ENCODE assay signal across 24 mouse cellular contexts in genomic region chr4:137292625-137293024, GRCm38 (mm10). TPM values are rescaled to one million over a fixed set of nuclear protein-coding genes. Genes with fewer than 3 reads are reported as not detected.
DNase-seq lines count a peak whose midpoint lies in the region; ATAC-seq and TF ChIP-seq lines count a peak whose summit lies in the region.
"Had no signal": no experiment of that assay in that cellular context is flagged by ENCODE, and none has a peak within 500 bp of the region (broad histone marks: within the 10 kb centered on the region; RNA-seq: fewer than 3 reads in every experiment).

No protein-coding gene starts in this region.

- intact Hi-C loops in gastrocnemius, adult 2 months (cut with DNase I), result no loop called here
- intact Hi-C loops in gastrocnemius, postnatal 14 days (cut with DNase I; ENCODE audit: low total_unique reads), result loop anchor here (5.0 kb wide), 1 partner anchor 130 kb away; no protein-coding TSS in a partner anchor

- no peak for TF ChIP-seq CTCF in gastrocnemius, adult 2 months (IDR thresholded peaks at IDR 0.05)

- H3K36me3 ChIP-seq in heart, embryonic 11.5 days (ENCODE audit: control insufficient read depth, insufficient read depth, low read length), result no peaks in the 10 kb centered on the region
- peaks cover 4% of the 10 kb centered on the region for H3K36me3 ChIP-seq in hindbrain, embryonic 13.5 days
- H3K36me3 ChIP-seq: embryonic facial prominence, embryonic 15.5 days; forebrain, embryonic 10.5 days; heart, embryonic 13.5 days; hindbrain, embryonic 12.5 days had no signal

- 76% methylated on average over 7 of the region's 7 CpGs for WGBS in heart, embryonic 11.5 days (ENCODE audit: insufficient replicate concordance)
- 87% methylated on average over 7 of the region's 7 CpGs for WGBS in hindbrain, embryonic 13.5 days

- no peak overlapping the region for H3K4me2 ChIP-seq in heart, embryonic 11.5 days
- no peak overlapping the region for H3K4me2 ChIP-seq in hindbrain, embryonic 13.5 days
- H3K4me2 ChIP-seq: embryonic facial prominence, embryonic 15.5 days; heart, embryonic 13.5 days; hindbrain, embryonic 12.5 days had no signal

- H3K4me1 ChIP-seq in heart, embryonic 11.5 days (ENCODE audit: control insufficient read depth, insufficient read depth, low read length), result no peaks in the 10 kb centered on the region
- H3K4me1 ChIP-seq in hindbrain, embryonic 13.5 days (replicated peaks), result no peaks in the 10 kb centered on the region
- H3K4me1 ChIP-seq: heart, embryonic 13.5 days had no signal

- H3K27ac ChIP-seq in heart, embryonic 11.5 days (ENCODE audit: low read depth, low read length), result no peak overlapping the region
- no peak overlapping the region for H3K27ac ChIP-seq in gastrocnemius, adult 2 months
- H3K27ac ChIP-seq in hindbrain, embryonic 13.5 days, result no peak overlapping the region
- H3K27ac ChIP-seq: embryonic facial prominence, embryonic 15.5 days; forebrain, embryonic 10.5 days; heart, embryonic 13.5 days; hindbrain, embryonic 12.5 days had no signal

- H3K4me3 ChIP-seq in heart, embryonic 11.5 days (ENCODE audit: low read depth, low read length), result no peak overlapping the region
- H3K4me3 ChIP-seq in gastrocnemius, adult 2 months, result no peak overlapping the region
- no peak overlapping the region for H3K4me3 ChIP-seq in hindbrain, embryonic 13.5 days
- H3K4me3 ChIP-seq: embryonic facial prominence, embryonic 15.5 days; erythroblast, embryonic 14.5 days; forebrain, embryonic 10.5 days; heart, embryonic 13.5 days; hindbrain, embryonic 12.5 days had no signal

- H3K27me3 ChIP-seq in heart, embryonic 11.5 days (ENCODE audit: control insufficient read depth, insufficient read depth, low read length), result no peaks in the 10 kb centered on the region; the same call in 1 of the 2 replicates
- no peaks in the 10 kb centered on the region for H3K27me3 ChIP-seq in hindbrain, embryonic 13.5 days
- H3K27me3 ChIP-seq: embryonic facial prominence, embryonic 15.5 days; hindbrain, embryonic 12.5 days had no signal

- DNase-seq in adrenal gland, adult 2 months, result peak; percentile 66
- no peak for DNase-seq in adrenal gland, postnatal 10 days
- DNase-seq in heart, adult 11 months, result peak; percentile 94
- peak; percentile 77 for DNase-seq in gastrocnemius, adult 2 months
- DNase-seq in gastrocnemius, postnatal 14 days, result peak; percentile 59
- no peak for DNase-seq in retina, postnatal 1 day
- DNase-seq: cerebellum, adult 11 months; cerebellum, adult 8-10 months; cerebellum, postnatal 14 days; embryo, embryonic 11 days; heart, postnatal 4 days; kidney, adult 8-10 months had no signal

- ATAC-seq in heart, embryonic 11.5 days (replicated peaks; ENCODE audit: insufficient number of reproducible peaks, low FRiP score, low TSS enrichment), result no peak
- no peak for ATAC-seq in hindbrain, embryonic 13.5 days (ENCODE audit: low FRiP score)
- ATAC-seq: forebrain, embryonic 14.5 days; intestine, embryonic 16.5 days had no signal

- H3K9me3 ChIP-seq in heart, embryonic 11.5 days (replicated peaks; ENCODE audit: control insufficient read depth, low read length), result no peaks in the 10 kb centered on the region
- H3K9me3 ChIP-seq in hindbrain, embryonic 13.5 days, result no peaks in the 10 kb centered on the region
- H3K9me3 ChIP-seq: embryonic facial prominence, embryonic 15.5 days; forebrain, embryonic 10.5 days; heart, embryonic 13.5 days; hindbrain, embryonic 12.5 days had no signal

- no peak overlapping the region for H3K9ac ChIP-seq in heart, embryonic 11.5 days (ENCODE audit: low read depth, low read length)
- H3K9ac ChIP-seq in hindbrain, embryonic 13.5 days, result no peak overlapping the region
- H3K9ac ChIP-seq: embryonic facial prominence, embryonic 15.5 days; heart, embryonic 13.5 days; hindbrain, embryonic 12.5 days had no signal

RNA-seq across cellular contexts. Expression of gene Wnt4, which starts 15.3 kb away (rescaled TPM):
- total RNA-seq in adrenal gland, adult 2 months (2021), result 10 to 100 TPM; 73.0 to 83.3 TPM
- polyA plus RNA-seq in adrenal gland, adult 2 months (2012; rRNA removed), result 76.8 and 107 TPM in 2 replicates
- 10 to 100 TPM; 39.5 to 53.0 TPM for total RNA-seq in adrenal gland, postnatal 10 days (2021)
- 2.2 and 2.9 TPM in 2 replicates for polyA plus RNA-seq in heart, embryonic 11.5 days (2014; fragmentation: Nextera tagmentation; extraction: Ambion mirVana)
- total RNA-seq in gastrocnemius, adult 2 months (2021), result 10 to 100 TPM in 1 of 2 experiments, 1 to 10 TPM in 1; 9.2 to 13.0 TPM
- 1 to 10 TPM; 6.4 to 8.8 TPM for total RNA-seq in gastrocnemius, postnatal 14 days (2021)
- 1.2 and 1.5 TPM in 2 replicates for polyA plus RNA-seq in hindbrain, embryonic 13.5 days (2015; fragmentation: Nextera tagmentation; extraction: Ambion mirVana)
- total RNA-seq: common myeloid progenitor, adult 5-6 weeks; granulocyte monocyte progenitor cell, adult 5-6 weeks; MEL had no signal

Comparison
In these comparisons a context has a peak if more than half of its experiments do, and no peak if none do; other contexts are left out.
1. DNase-seq: peak in adrenal gland, adult 2 months (single experiment), heart, adult 11 months (single experiment), gastrocnemius, adult 2 months (single experiment) and gastrocnemius, postnatal 14 days (single experiment); none in adrenal gland, postnatal 10 days (single experiment) and retina, postnatal 1 day (single experiment).